Mouse (Mus musculus) liver, adult (tissue): ENCODE data around the gene Stt3a.

ENCODE experiments used
- GATA4 ChIP-seq: IDR thresholded peaks from 2 replicates; pipeline ENCODE4 v1.6.1; 2014; ENCODE audit warnings: mild to moderate bottlenecking, low read length; ENCODE audit not compliant: insufficient replicate concordance

Stt3a gene

GRCm38 (mm10) chr9:36767203-36768143 lies at the start of gene Stt3a:
TSS of gene Stt3a (minus strand) at chr9:36767679.
- peak; percentile 76; the same call in 1 of the 2 replicates for TF ChIP-seq GATA4

GRCm38 (mm10) chr9:36814486-36814885 lies 47.0 kb upstream of the Stt3a start:
- no peak for TF ChIP-seq GATA4

DNA sequence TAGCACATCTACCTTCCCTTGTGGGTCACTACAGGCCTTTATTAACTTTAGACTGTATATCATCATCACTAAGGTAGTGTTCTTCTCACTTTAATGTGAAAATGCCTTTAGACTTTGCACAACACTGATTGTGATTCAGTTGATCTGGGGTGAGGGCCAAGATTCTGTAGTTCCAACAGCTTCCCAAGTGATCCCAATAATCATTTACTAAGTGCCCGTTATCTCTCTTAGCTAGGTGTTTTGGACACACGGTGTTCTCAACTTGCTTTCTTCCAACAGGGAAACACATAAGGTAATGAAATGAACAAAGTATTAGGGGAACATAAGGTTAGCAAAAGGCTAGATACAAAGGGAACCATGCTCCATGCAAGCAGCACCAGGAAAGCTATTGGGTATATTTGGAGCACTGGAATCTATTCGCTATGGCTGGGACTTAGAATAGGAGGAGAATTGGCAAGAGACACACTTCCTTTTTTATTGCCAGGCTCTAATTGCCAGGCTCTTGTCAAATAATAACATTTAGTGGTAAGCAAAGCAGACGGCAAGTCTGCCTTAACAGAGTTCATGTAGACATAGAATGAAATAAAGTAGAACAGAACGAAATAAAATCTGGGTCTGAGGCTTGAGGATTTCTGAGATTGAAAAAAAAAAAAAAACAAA lies 40.8 kb upstream of the Stt3a start:
- peak; percentile 99 for TF ChIP-seq GATA4

DNA sequence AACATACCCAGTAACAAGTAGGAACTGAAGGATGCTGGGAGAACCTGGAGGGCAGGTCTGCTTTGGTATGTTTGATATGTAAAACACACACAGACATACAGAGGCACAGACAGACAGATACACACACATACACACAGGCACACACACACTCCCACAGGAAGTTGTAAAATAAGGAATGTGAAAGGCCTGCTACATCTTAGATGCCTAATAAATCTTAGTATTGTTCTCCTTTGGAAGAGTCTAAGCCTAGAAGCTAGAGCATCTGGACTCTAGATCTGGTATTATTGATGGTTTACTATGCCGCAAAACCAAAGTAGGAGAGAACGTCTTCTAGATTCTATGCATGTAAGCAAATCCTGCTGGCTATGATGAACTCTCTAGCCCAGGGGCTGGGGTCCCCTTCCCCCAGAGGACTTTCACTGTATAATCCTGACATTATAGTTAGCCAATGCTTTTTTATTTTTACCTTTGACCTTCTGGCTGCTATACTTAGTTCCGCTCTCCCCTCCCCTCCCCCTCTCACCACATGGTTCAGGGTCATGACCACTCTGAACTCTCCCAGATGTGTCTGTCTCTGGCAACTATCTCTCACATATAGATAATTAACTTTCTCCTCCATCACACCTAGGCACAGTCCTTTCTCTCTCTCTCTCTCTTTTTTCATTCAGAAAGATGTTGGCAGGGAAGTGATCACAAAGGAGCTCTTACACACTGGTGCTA lies 37.9 kb upstream of the Stt3a start:
- TF ChIP-seq GATA4 = no peak

DNA sequence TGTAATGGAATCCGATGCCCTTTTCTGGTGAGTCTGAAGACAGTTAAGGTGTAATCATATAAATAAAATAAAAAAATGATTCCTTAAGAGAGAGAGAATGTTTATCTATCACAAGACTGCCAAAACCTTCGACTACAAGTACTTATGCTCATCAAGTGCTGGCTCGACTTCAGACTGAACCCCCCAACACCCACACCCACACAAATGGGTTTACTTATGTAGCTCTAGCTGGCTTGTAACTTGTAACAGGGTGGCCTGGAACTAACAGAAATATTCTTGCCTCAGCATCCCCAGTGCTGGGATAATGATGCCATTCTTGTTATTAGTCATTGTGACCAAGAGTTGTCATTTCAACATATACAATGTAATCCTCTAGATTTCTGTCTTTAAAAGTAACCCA lies 36.4 kb upstream of the Stt3a start:
- no peak for TF ChIP-seq GATA4

DNA sequence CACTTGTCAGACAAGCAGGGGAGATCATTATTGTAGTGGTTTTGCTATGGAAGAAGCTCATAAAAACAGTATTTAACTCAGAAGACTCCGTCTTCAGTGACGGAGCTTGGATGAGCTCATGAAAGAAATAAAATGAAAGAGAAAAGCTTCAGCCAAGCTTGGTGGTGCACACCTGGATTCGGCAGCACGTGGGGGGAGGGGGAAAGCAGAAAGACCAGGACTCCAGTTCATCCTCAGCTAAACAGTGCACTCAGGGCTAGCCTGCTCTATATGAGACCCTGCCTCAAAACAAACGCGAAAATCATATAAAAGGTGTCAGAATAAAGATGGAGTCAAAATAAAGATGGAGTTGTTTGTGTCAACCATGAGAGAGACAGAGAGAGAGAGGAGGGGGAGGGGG lies 35.9 kb upstream of the Stt3a start:
- no peak for TF ChIP-seq GATA4

- TF ChIP-seq GATA4 = no peak
Measured at GRCm38 (mm10) chr9:36802951-36803350, 35.5 kb upstream of the Stt3a start.

- no peak for TF ChIP-seq GATA4
Measured at GRCm38 (mm10) chr9:36801961-36802360, 34.5 kb upstream of the Stt3a start.

- TF ChIP-seq GATA4 = no peak
Measured at GRCm38 (mm10) chr9:36796781-36797555, 29.5 kb upstream of the Stt3a start, which contains the start of gene Ei24. TSS of gene Ei24 (minus strand) at chr9:36797393.

GRCm38 (mm10) chr9:36796224-36796623 lies 28.7 kb upstream of the Stt3a start:
- no peak for TF ChIP-seq GATA4

GRCm38 (mm10) chr9:36795556-36795955 lies 28.1 kb upstream of the Stt3a start:
- TF ChIP-seq GATA4 = no peak

DNA sequence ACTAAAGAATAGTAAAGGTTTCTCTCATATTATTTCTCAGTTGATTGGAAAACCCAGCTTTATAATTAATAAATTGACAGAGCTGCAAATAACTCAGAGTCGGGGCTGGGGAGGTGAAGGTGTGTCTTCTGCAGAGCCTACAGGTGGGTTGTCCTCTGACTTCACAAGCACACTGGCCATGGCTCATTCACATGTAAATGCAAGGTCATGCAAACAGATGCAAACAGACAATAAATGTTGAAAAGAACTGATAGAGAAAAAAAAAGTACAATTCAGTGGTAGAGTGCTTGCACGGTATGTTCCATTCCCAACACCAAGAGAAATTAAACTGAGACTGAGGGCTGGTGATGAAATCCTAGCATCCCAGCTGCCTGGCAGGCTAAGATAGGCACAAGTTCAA lies 27.0 kb upstream of the Stt3a start:
- no peak for TF ChIP-seq GATA4

DNA sequence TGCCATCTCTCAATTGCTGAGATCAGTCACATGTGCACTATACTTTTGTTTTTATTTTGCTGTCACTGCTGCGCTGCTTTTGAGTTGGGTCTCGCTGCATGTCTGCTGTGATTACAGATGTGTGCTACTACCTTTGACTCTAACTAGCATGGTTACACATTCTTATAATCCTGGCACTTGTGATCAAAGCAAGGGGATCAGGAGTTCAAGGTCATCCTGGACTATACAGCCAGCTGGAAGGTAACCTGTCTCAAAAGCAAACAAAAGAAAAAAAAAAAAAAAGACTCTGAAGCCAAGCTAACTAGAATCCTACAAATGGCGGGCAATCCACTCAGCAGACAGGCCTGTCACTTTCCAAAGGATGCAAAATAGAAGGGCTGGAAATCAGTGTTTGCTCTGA lies 24.7 kb upstream of the Stt3a start:
- no peak for TF ChIP-seq GATA4

DNA sequence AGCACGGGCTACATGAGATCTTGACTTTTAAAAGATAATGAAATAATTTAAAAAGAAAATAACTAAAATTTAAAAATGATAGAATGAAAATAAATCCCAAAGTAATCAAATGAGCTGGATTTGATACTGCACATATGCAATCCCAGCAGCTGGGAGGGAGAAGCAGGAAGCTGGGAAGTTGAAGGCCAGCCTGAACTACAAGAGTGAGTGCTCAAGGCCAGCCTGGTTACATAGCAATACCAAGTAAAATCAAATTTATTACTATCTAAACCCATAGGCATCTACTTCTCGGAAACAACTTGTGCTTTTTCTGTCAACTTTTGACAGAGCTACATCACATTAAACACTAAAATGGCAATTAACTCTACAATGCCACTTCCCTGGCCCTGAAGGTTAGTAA lies 16.4 kb upstream of the Stt3a start:
- TF ChIP-seq GATA4 = no peak

DNA sequence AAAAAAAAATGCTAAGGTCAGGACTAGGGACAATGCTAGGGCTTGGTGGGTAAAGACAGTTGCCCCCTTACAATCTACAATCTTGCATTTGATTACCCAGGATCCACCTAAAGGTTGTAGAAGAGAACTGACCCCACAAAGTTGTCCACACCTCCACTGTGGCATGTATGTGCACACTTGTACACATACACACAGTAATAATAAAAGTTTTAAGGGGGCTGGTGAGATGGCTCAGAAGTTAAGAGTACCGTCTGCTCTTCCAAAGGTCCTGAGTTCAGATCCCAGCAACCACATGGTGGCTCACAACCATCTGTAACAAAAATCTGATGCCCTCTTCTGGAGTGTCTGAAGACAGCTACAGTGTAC lies 1.6 kb upstream of the Stt3a start:
- no peak for TF ChIP-seq GATA4
